Mouse (Mus musculus): ENCODE measurements around the gene 1110032F04Rik.
"Not testable (repeated sequence)": the region's sequence is repeated elsewhere in the genome, so short reads cannot be mapped to it uniquely, and the experiment has no call there.

Gene 1110032F04Rik

DNA sequence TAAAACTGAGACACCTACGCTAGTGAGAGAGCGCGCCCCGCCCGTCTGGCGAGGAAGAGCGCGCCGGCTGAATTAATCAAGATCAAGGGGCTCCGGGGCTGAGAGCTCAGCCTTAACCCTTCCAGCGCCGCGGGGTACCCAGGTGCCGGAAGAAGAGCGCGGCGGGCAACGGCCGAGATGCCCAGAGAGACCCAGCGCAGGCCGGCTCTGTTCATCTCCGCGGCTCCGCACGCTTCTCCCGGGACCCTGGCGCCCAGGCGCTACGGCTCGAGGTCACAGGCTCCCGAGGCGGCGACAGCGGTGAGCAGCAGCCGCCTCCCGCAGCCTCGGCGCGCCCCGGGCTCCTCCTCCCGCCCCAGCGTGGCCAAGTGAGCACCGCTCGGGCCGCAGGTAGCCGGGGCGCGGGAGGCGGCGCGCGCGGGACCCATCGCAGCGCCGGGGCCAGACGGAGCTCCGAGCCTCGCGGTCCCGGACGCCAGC lies at the start of gene 1110032F04Rik:
1110032F04Rik (plus strand) TSS at position 376 of the 480 bp plus-strand sequence.
- peak; percentile 83 for DNase-seq

DNA sequence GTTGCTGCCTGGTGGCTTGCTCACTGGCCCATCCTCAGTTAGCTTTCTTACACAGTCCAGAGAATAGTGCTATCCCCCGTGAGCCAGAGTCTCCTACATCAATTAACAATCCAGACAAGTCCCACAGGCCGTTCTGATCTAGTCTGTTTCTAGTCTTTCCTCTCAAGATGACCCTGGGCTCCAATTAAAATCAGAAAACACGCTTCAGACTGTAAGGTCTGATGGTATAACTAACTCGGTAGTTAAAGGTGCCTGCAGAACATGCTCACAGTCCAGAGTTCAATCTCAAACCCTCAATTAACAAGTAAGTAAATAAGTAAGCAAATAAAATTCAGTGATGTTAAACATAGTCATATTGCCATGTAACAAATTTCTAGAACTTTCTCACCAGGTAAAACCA lies 48.0 kb upstream of the 1110032F04Rik start:
- peak; percentile 64 for DNase-seq

DNA sequence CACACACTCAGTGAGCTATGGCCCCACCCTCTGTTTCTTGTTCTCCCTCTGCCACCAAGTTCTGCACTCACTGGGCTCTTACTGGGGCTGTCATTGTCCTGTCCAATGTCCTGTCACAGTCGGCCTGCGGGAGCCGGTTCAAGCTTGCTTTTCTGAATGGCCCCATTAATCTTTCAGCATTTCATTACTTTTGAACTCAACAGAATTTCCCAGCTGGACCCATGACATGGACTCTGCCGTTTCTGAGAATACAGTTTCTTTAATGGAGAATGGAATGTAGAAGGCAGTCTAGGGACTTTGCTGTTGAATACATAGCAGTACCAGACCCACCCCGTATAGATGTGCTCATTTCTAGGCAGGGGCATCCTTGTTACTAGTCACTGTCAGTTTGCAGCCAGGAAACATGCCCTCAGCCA lies 47.5 kb upstream of the 1110032F04Rik start:
- no peak for DNase-seq

DNA sequence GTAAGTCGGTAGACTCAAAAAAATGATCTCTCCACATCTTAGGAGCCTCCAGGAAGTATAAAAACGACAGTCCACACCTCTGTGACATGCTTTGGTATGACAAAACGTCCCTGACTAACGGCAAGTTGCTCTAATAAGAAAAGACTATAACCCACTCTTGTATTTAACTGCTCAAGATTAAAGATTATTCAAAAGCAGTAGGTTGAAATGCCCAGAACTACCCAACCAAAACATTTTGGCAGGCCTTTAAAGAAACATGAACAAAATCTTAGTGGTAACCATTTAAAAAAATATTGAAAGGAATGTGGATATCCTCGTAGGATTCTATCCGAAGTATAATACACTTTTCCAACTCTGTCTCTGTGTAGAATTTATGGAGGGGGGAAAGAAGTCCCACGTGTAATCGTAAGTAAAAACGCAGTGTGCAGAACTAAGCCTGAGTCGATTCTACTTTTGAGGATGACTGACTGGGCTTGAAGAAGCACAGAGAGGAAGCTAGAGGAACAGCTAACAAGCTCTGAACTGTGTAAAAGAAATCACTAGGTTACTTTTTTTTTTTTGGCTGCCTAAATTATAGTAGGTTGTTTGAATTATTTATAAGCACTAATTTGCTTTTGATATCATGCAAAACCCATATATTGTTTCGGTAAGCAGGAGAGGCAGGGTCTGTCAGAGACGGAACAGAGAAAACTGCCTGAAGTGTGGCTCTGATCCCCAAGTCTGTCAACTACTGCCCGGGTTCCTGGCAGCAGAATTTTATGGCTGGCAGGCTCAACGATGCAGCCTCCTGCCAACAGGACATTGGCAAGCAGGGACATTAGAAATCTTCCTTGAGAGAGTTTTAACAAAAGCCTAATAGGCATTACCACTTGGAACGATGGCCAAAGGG lies 45.3 kb upstream of the 1110032F04Rik start:
- no peak for DNase-seq

DNA sequence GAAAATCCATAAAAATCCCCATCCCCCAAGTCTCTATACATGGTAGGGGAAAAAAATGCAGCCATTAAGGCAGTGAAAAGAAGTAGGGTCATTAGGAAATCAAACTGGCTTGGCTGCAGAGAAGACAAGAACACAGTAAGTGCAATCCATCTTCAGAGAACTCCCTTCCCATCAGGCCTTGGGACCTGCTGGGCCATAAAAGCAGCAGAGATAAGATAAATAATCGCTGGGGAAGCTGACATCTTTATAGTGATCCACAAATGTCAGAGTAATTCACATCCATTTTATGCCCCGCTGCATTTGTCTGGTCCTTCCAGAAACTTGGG lies 44.7 kb upstream of the 1110032F04Rik start:
- no peak for DNase-seq

DNA sequence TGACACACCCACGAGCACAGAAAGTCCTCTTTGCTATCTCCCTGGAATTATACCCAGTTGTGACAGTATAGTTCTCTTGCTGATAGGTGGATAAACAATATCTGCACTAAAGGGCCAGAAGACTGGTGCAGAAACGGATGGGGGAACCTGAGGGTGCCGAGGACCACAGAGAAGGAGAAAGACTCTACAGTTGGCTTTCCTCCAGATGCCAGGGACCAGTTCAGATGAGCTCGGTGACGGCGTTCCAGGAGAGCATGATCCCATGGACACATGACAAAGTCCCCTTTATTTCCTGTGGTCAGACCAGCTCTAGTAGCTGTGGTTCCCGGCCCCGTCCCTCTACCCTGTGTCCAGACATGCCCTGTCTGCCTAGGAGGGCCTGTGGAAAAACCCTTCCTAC lies 44.2 kb upstream of the 1110032F04Rik start:
- DNase-seq = no peak

DNA sequence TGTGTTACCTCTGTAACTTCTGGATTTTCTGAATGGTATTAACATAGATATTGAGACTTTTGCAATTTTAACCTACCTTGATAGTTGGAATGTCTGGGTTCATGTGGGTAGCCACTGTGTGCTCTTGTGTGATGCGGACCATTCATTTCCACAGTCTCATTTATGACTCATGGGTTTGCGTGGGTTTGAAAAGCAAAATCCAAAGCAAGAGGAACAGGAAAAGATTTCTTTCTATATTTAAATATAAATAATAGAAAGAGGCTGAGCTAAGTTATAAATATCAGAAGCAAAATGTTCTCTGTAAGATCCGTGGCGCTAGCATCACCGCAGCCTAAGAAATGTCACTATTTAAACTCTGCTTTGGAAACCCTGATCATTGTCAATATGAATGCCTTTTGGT lies 41.7 kb upstream of the 1110032F04Rik start:
- DNase-seq = no peak

DNA sequence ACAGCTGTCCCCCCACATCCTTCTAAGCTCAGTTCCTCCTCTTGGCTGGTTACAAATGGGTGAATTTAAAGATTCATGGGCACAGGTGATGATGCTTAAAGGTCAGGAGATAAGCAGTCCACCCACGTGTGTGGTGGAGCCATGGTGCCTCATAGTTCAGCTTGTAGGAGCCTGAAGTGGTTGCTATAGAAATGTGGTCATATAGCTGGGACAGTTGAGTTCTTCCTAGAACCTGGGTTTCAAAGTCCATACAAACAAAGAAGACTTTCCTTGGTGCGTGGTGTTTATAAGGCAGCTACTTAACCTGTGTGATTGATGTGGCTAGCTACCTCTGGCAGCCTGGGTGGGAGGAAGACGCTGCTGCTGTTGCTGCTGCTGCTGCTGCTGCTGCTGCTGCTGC lies 39.4 kb upstream of the 1110032F04Rik start:
- DNase-seq = peak; percentile 64

DNA sequence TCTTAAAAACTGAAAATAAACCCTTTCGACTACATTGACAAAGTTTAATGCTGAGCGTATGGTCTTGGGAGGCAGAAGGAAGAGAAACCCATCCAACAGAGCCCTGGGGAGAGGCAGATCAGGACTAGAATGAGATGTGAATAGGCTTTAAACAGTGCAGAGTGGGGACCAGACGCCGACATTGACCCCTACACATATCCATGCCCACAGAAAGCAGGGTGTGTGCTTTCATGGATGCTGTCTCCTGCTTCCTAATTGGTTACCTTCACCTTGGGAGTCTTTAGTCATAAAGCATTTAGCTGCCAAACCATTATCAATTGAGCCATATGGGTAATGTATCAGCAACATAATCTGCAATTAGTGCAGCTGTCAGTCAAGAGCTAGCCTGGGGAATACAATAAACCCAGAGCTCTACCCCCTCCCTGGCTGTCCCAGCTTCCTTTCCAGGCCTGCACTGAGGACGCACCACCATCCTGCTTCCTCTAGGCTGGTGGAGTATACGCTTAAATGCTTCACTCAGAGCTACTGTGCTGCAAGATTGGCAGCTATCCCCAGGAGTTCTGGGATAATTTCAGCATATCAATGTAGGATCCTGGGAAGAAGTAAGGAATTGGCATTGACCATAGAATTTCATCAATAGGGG lies 32.4 kb upstream of the 1110032F04Rik start:
- DNase-seq = peak; percentile 53

DNA sequence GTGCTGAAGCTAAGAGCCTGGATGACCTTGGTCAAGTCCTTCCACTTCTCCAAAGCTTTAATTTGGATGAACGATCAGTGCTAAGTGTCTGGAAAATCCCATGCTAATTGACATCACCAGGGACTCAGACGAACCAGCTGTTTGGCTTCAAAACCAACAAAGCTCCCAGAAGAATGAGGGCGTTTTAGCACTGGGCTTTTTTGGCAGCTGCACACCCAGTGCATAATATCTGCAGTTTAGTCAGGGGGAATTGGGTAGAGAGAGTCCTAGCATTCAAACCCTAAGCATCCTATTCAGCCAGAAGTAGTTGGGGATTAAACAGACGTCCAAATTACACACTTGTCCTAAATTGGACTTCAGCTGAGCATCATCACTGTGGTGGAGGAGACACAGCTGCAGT lies 29.2 kb upstream of the 1110032F04Rik start:
- DNase-seq = peak; percentile 88

DNA sequence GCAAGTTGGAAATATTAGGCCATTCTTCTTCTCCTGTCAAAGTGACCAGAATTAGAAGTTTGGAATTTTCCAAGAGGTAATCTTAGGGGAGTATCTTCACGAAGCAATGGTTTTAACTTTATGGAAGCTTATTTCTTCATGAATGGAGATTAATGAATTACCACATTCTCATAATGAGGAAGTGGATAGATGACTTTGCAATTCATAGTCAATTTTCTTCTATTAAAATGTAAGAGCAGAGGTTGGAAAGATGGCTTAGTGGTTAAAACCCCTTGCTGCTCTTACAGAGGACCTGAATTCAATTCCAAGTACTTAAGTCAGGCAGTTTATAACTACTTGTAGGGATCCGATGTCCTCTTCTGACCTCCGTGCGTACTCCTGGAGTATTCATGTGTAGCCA lies 25.4 kb upstream of the 1110032F04Rik start:
- no peak for DNase-seq

DNA sequence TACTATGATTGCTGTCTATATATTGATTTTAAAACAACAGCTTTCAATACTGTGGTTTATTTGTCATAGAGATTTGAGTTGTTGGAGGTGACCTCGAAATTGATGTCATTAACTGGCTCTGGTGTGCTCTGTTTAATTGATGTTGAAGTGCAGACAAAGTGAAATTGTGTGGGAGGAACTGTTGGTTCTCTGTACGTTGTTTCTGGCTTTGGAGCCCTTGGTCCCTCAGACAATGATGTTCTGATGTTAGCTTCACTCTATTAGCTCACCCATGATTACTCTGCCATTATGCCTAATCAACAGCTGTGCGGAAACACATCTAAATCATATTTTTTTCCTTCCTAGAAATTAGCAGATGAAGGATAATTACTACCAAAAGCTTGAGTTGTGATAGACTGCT lies 21.1 kb upstream of the 1110032F04Rik start:
- peak; percentile 15 for DNase-seq

DNA sequence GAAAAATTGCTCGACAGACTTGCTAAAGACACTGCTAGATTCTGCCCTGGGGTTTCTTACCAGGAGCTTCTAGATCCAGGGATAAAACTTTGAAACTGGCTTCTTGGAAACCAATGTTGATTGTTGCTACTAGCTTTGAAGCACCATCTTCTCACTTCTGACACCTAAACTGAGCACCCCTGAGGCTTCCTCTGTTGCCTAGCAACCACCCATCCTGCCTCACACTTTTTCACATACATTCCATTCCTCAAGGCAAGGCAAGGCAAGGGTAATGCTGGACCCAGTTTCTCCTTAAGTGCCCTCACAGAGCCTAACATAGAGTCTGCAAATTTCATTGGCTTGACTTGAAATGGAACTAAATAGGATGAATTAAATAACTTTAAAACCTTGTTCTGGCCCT lies 17.0 kb upstream of the 1110032F04Rik start:
- peak; percentile 5 for DNase-seq

DNA sequence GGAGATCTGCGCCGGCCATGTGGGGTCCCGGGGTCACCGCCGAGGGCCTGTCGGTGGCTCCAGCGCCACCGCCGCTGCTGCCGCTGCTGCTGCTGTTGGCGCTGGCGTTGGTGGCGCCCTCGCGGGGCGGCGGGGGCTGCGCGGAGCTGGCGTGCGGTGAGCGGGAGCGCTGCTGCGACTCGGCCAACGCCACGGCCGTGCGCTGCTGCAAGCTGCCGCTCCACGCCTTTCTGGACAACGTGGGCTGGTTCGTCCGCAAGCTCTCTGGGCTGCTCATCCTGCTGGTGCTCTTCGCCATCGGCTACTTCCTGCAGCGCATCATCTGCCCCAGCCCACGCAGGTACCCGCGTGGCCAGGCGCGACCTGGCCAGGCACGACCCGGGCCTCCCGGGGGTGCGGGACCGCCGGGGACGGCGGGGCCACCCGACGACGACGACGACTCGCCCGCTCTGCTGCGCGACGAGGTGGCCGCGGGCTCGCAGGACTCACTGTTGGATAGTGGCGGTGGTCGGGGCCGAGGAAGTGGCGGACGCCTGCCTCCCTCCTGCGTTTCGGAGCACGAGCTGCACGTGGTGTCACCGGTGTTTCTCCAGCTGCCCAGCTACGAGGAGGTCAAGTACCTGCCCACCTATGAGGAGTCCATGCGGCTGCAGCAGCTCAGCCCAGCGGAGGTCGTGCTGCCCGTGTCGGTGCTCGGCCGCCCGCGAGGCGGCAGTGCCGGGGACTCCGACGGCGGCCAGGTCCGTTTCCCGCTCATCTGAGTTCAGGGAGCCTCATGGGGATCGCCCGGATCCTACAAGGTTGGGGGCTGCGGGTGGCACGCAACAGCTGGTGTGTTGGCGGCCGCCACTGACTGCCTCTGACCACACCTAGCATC lies 543 bp downstream of the 1110032F04Rik start:
- peak; percentile 91 for DNase-seq

DNA sequence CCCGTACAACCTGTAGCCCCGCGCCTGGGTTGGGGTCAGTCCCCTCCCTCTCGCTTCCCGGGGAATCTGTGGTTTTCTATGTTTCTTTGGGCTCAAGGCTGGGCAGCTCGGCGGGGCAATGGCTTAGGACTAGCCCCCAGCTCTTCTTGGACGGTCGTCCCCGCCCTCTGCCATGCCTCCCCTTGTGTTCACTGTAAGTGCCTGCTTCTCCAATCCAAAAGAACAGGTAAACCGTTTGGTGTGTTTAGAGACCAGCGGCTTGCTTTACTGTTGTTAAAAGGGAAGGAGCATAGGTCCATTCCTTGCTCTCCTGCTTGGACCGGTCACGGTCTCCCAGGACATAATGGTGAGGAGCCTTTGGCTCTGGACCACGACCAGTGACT lies 1.2 kb downstream of the 1110032F04Rik start:
- peak; percentile 87 for DNase-seq

DNA sequence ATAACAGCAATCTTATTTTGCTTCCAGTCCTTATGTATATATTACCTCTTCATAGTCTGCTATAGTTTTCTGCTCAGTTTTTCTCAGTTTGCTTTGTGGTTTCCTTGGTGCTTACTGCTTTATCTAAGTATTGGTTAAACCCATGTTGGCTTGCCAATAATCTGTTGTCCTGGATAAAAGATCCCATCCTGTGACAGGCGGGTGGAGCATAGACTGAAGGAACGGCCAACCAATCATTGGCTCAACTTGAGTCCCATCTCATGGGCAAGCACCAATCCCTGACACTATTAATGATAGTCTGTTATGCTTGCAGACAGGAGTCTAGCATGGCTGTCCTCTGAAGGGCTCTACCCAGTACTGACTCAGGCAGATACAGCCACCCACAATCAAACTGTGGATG lies 4.7 kb downstream of the 1110032F04Rik start:
- no peak for DNase-seq

DNA sequence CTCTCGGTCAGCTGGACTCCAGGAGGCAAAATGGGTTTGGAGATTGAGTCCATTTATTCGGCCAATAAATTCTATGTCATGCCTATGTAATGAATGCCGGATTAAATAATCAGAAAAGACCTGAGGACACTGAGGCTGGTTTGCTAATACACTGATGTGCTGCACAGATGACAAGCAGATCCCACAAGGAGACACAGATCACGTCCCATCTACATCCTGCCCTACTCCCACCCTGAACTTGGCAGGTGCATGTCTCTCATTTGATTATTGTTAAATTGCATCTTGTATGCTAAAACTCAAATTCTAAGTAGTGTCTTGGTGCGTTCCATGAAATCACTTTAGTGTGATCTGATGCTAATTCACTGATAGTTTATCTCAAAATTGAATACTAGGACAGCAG lies 17.5 kb downstream of the 1110032F04Rik start:
- DNase-seq = no peak

DNA sequence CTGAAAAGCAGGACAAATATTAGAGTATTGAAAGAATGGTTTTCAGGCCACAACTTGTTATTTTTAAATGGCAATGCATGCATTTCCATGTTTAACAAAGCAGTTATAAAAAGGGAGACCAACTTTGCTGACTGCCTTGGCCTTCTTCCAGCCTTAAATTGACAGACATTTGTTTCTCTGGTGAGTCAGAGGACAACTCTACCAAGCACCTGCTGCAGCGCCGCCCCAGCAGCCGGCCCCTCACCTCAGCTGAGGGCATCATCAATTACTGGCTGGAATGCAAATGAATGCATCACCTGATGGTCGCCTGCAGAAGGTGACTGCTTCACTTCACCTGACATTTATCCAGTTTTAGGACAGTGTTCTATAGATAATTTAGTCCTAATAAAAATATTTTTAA lies 26.0 kb downstream of the 1110032F04Rik start:
- no peak for DNase-seq

DNA sequence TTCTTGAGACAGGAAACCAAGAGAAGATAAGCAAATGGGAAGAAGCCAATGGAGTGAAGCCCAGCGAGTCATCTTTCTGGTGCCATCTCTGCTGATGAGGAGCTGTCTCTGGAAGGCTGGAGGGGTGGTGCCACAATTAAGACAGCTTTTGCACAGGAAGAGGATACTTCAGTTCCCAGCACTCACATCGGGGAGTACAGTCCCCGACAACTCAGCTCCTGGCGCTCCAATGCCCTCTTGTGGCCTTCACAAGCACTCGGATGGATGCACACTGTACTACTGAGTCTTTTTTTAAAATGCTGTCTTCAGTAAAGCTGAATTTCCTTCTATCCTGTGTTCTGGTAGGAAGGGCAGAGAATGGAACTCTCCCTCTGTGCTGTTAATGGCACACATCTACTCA lies 27.8 kb downstream of the 1110032F04Rik start:
- DNase-seq = no peak

DNA sequence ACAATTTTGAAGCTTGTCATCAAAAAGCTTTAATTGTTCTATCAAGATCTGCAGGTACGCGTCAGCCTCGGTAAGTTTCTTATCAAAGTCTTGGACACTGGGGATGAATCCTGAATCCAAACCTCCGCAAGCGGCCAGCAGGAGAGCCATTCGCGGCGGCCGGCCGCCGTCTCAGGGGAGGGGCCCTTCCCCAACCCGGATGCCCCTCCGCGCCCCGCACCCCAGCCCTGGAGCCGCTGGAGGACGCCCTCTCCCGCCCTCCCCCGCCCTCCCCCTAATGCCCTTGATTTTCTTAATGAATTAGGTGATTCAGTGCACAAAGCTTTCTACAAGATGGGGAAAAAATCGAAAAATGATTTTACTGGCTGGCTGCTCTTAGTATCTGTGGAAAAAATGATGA lies 33.2 kb downstream of the 1110032F04Rik start:
- not testable (repeated sequence) for DNase-seq

DNA sequence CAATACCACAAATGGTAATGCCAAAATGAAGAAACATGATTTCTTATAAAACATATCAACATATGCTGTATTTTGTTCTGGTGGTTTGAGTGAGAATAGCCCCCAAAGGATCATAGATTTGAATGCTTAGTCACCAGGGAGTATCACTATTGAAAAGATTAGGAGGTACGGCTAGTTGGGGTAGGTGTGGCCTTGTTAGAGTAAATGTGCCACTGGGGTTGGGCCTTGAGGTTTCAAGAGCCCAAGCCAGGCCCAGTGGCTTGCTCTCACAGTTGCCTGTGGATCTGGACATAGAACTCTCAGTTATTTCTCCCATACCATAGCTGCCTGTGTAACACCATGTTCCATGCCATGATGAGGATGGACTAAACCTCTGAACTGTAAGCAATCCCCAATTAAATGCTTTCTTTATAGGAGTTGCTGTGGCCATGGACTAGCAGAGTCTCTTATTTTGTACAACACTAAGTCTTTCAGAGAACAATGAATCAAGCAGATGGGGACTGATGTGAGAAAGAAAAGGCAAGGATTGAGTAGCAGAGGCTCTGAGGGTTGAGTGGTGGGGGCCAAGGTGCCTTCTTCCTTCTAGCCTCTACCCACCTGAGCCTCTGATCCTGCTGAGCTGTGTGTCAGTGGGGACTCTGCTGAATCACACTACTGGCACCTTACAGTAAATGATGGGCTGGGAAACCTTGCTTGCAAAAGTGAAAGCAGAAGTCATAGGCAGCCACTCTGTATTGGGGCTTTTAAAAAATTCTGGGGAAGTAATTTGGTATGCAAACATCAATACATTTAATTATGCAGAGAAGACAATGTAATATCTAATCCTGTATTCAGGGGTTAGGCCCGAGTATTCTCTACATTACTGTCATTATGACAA lies 35.8 kb downstream of the 1110032F04Rik start:
- DNase-seq = no peak

DNA sequence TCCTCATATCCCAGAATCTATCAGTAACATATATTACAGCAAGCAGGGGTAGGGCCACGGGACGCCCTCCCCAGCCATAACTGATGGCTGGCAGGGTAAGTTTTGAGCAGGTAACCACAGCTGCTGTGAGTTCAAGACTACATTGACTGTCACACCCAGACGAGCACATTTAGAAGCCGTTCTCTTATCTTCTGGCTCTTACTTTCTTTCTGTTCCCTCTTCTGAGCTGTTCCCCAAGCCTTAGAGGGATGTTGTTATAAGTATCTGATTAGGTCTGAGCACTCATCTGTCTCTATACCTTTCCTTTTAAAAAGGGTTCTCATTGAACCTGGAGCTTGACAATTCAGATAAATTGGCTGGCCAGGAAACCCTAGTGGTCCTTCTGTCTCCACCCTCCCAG lies 38.1 kb downstream of the 1110032F04Rik start:
- DNase-seq = no peak

Measured in heart, adult 11 months (tissue).